Mouse (Mus musculus) heart, postnatal 25 days (tissue): ENCODE measurements around the gene Ercc1. TPM values are rescaled to one million over a fixed set of nuclear protein-coding genes. Genes with fewer than 3 reads are reported as not detected.

Experiments used
- DNase-seq: peaks from one replicate; pipeline ENCODE4 v3.0.0; 2022; ENCODE audit warnings: low spot score
- intact Hi-C: fragments of 180-260 bp; cut with DNase I; formaldehyde crosslinking; loops from one replicate; pipeline ENCODE4 v1.15.1; 2025
- microRNA-seq: library from miRNA; unstranded; fragments of <30 nt; microRNA quantifications from one replicate; pipeline ENCODE4 v1.2.0, GENCODE M21; 2022
- total RNA-seq, 2 experiments: library from RNA; stranded (reverse); gene quantifications; 2 replicates each; pipeline ENCODE4 v1.2.3; 2021

The Ercc1 gene
- total RNA-seq, 2 experiments from 2014 or later, result 40.7 to 45.1 TPM

DNA sequence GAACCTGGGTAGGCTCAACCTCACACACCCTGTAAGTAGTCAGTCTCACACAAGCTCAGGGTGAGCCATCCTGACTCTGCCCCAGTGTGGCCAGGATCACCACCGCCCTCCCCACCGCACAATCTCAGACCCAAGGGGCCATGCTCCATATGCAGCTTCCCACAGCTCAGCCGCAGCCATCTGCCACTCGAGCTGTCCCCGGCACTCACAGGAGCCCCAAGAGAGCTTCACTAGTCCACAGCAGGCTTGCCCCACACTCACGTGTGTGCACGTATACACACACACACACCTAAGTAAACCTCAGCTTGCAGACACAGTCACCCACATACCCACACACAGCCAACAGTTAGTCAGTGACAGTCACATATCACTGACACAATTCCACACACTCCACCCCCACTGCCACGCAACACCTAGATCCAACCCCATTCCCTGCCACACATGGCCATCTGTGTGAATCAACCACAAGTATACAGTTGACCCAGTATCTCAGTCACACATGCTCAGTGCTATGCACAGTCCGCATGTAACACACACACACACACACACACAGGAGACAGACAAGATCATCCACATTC, 58.0 kb downstream of the Ercc1 start:
- DNase-seq, result no peak
- intact Hi-C loops, result no loop called here

DNA sequence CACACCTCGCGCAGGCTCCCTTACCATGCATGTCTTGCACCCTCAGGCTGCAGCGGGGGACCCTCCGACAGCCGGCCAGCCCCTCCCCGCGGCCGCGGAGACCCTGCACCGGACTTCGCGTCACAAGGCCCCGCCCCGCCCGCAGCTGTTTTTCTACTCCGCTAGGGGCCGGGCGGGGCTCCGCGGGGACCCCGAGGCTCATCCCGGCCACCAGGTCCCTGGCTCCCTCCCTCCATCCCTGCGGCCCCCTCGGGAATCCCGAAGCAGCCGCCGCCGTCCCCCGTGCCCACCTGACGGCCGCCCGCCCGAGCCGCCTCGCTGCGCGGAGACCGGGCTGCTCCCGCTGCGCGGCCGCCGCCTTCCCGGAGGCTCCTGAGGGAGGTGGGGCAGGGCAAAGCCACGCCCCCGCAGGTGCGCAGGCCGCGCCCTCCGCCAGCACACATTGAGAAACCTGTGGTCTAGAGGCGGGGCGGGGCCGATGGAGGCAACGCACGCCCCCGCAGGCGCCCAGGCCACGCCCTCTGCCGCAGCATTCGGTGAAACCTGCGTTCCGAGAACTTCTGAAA, 59.2 kb downstream of the Ercc1 start, which contains the start of gene Klc3:
TSS of gene Klc3 (minus strand) at position 374 of the 566 bp plus-strand sequence.
- DNase-seq, result no peak
- intact Hi-C loops, result no loop called here

DNA sequence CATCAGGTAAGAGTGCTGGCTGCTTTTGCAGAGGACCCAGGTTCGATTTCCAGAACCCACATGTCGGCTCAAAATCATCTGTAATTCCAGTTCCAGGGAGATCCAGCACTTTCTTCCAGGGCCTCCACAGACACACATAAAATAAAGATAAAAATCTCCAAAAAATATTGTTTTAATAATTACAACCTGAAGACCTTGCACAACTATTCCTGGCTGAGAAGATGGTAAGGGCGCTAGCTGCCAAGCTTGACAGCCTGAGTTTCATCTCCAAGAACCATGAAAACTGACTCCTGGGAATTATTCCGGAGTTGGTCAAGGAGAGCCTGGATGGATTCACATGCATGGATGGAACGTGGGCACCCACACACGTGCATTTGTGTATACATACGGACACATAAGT, 59.9 kb downstream of the Ercc1 start, which contains the start of gene Ckm:
TSS of gene Ckm (plus strand) at position 301 of the 400 bp plus-strand sequence.
- DNase-seq, result no peak
- intact Hi-C loops, result no loop called here

DNA sequence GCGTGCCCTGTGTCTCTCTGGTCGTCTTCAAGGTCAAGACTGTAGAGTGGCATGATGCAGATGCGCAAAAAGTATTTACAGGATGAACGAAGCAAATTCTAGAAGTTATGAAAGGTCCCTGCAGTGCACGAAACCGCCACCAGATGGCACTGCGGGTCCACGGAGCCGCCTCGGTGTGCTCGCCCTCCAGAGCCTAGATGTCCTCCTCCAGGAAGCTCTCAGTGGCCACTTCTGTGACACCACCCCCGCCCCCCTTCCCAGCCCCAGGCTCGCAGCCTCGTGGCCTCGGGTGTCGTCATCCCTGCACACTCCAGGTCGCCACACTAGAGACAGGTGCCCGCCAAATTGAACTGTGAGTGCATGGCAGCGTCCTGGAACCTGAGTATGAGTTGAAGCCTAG, 60.8 kb downstream of the Ercc1 start:
- intact Hi-C loops, result loop anchor here (1.0 to 5.0 kb wide), 3 partner anchors 97 to 297 kb away; no protein-coding TSS in a partner anchor
- DNase-seq, result peak; percentile 49

Small RNAs within 50 kb of the gene (microRNA-seq; reads per million reads assigned to microRNA genes)
- not detected for gene Mir343

Other genes with a start within 250 kb of the Ercc1 start
- gene Gm4969, start 226.4 kb upstream of the Ercc1 start, total RNA-seq, result not detected
- gene Fbxo46, start 224.9 kb upstream of the Ercc1 start, total RNA-seq, result 1 to 10 TPM; 5.4 to 5.5 TPM
- gene Qpctl, start 195.5 kb upstream of the Ercc1 start, total RNA-seq, result 1 to 10 TPM; 4.6 to 5.1 TPM
- gene Snrpd2, start 195.1 kb upstream of the Ercc1 start, total RNA-seq, result 10 to 100 TPM; 67.8 to 71.0 TPM
- under 1 TPM; 0.21 to 0.22 TPM for gene Gipr, start 178.7 kb upstream of the Ercc1 start, total RNA-seq
- gene Eml2, start 168.4 kb upstream of the Ercc1 start, total RNA-seq, result 10 to 100 TPM; 37.1 to 37.8 TPM
- 1 to 10 TPM; 8.6 to 9.4 TPM for gene Gpr4, start 132.2 kb upstream of the Ercc1 start, total RNA-seq
- gene Opa3, start 116.4 kb upstream of the Ercc1 start, total RNA-seq, result 10 to 100 TPM; 57.6 to 59.3 TPM
- gene Vasp, start 73.0 kb upstream of the Ercc1 start, total RNA-seq, result 10 to 100 TPM; 35.7 to 39.4 TPM
- gene Ppm1n, start 64.7 kb upstream of the Ercc1 start, total RNA-seq, result not detected
- gene Rtn2, start 62.2 kb upstream of the Ercc1 start, total RNA-seq, result 100 to 1,000 TPM; 124 to 136 TPM
- gene Fosb, start 34.7 kb upstream of the Ercc1 start, total RNA-seq, result under 1 TPM; 0.59 to 0.81 TPM
- gene Cd3eap, start 14.7 kb downstream of the Ercc1 start, total RNA-seq, result 1 to 10 TPM; 9.1 to 9.7 TPM
- 10 to 100 TPM; 36.5 to 40.5 TPM for gene Ppp1r13l, start 15.0 kb downstream of the Ercc1 start, total RNA-seq
- 10 to 100 TPM; 10.8 to 12.6 TPM for gene Ercc2, start 37.2 kb downstream of the Ercc1 start, total RNA-seq
- gene Klc3, start 59.3 kb downstream of the Ercc1 start, total RNA-seq, result under 1 TPM; 0.23 to 0.31 TPM
- 1,000 to 10,000 TPM; 4,463 to 5,048 TPM for gene Ckm, start 60.0 kb downstream of the Ercc1 start, total RNA-seq
- gene Mark4, start 114.0 kb downstream of the Ercc1 start, total RNA-seq, result 10 to 100 TPM; 22.3 to 24.3 TPM
- 1 to 10 TPM; 1.2 to 1.3 TPM for gene Exoc3l2, start 118.6 kb downstream of the Ercc1 start, total RNA-seq
- gene Bloc1s3, start 163.6 kb downstream of the Ercc1 start, total RNA-seq, result 1 to 10 TPM; 2.3 to 2.4 TPM
- gene Trappc6a, start 163.6 kb downstream of the Ercc1 start, total RNA-seq, result 10 to 100 TPM; 35.6 to 35.9 TPM
- gene Nkpd1, start 173.1 kb downstream of the Ercc1 start, total RNA-seq, result not detected
- gene Ppp1r37, start 218.3 kb downstream of the Ercc1 start, total RNA-seq, result 10 to 100 TPM; 48.0 to 52.3 TPM
- under 1 TPM; 0.28 to 0.49 TPM for gene Zfp296, start 232.5 kb downstream of the Ercc1 start, total RNA-seq
- gene Gemin7, start 232.8 kb downstream of the Ercc1 start, total RNA-seq, result 10 to 100 TPM; 44.6 to 45.6 TPM